Comparison of ENCODE assay signal across 1 mouse cellular context in the genomic region with DNA sequence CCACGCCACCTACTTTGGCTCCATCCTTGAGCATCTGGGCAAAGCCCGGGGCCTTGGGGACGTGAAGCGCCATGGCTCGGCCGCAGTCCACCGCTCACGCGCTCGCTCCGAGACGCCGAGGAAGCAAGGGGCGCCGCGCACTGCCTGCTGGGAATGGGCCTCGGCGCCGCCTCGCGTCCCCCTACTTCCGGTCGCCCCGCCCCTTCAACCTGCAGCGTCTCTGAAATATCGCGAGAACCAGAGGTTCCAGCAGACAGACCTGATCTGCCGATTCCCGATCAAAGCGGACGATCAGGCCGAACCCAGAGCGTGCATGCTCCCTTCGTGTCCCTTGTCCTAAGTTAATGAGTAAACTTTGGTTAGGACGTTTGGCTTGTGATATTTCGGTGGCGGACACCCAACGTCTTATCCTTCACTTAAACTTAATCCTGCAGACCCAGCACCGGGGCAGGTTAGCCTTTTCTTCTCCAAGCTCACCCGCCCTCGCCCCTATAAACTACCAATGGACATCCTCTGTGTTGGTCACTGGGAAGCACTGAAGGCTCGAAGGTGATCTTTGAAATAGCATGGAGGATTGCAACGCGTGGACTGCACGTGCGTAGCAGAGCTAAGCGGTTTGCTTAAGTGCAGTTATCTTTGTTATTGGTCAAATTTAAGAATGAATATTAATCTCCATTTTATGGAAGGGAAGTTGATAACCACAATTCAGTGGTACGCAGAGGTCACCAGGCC.
A peak's percentile ranks its signal among the peaks of the same experiment; 100 is the strongest.
TF ChIP-seq lines count a peak whose summit lies in the region.

Gene Cct8 (minus strand): TSS at position 158 of the 732 bp plus-strand sequence.

TF ChIP-seq in CH12.LX, 34 proteins besides CTCF, POLR2A, EP300 and RAD21 (continued from another document):
- peak; percentile 99 for TF ChIP-seq MYC (IDR thresholded peaks at IDR 0.05; ENCODE audit: low read depth, low read length)
- TF ChIP-seq POLR2AphosphoS2 (IDR thresholded peaks at IDR 0.05; ENCODE audit: low read depth, low read length), result peak; percentile 98
- peak; percentile 100 for TF ChIP-seq NELFE (IDR thresholded peaks at IDR 0.05; ENCODE audit: low read depth, low read length)
- TF ChIP-seq CHD1 (IDR thresholded peaks at IDR 0.05; ENCODE audit: low read depth, low read length), result no peak
- peak; percentile 85 for TF ChIP-seq MEF2A (IDR thresholded peaks at IDR 0.05; ENCODE audit: borderline replicate concordance, low read depth, low read length)
- TF ChIP-seq MXI1 (IDR thresholded peaks at IDR 0.05; ENCODE audit: low read depth, low read length), result peak; percentile 96
- peak; percentile 58; the same call in 1 of the 2 replicates for TF ChIP-seq GABPA (IDR thresholded peaks at IDR 0.05; ENCODE audit: insufficient replicate concordance, low read depth, low read length)
- TF ChIP-seq USF2 (conservative IDR thresholded peaks at IDR 0.05; ENCODE audit: low read depth, low read length), result no peak
- peak; percentile 61 for TF ChIP-seq IRF4 (IDR thresholded peaks at IDR 0.05; ENCODE audit: low read depth, low read length)
- TF ChIP-seq ZNF384 (IDR thresholded peaks at IDR 0.05; ENCODE audit: low read depth, low read length), result no peak
- TF ChIP-seq TBP (conservative IDR thresholded peaks at IDR 0.05; ENCODE audit: low read depth, low read length), result peak; percentile 92
- TF ChIP-seq ZKSCAN1 (IDR thresholded peaks at IDR 0.05; ENCODE audit: borderline replicate concordance, low read depth, low read length), result no peak
- TF ChIP-seq NRF1 (IDR thresholded peaks at IDR 0.05; ENCODE audit: low read depth, low read length), result peak; percentile 67
- TF ChIP-seq ZMIZ1 (IDR thresholded peaks at IDR 0.05; ENCODE audit: low read depth, low read length), result peak; percentile 97
- TF ChIP-seq MAZ (IDR thresholded peaks at IDR 0.05; ENCODE audit: low read depth, low read length), result peak; percentile 90
- TF ChIP-seq PAX5 (IDR thresholded peaks at IDR 0.05; ENCODE audit: low read length), result no peak
- TF ChIP-seq SMC3 (IDR thresholded peaks at IDR 0.05; ENCODE audit: low read depth, low read length), result no peak
- TF ChIP-seq RCOR1 (conservative IDR thresholded peaks at IDR 0.05; ENCODE audit: low read depth, low read length), result no peak
- peak; percentile 96 for TF ChIP-seq ELF1 (IDR thresholded peaks at IDR 0.05; ENCODE audit: low read depth, low read length)
- peak; percentile 97 for TF ChIP-seq BHLHE40 (IDR thresholded peaks at IDR 0.05; ENCODE audit: low read depth, low read length)
